Mouse (Mus musculus): ENCODE measurements around the gene Rps15. TPM values are rescaled to one million over a fixed set of nuclear protein-coding genes. Genes with fewer than 3 reads are reported as not detected.

Gene Rps15
- polyA plus RNA-seq, 1 experiment from 2014 or later = 882 TPM

Small RNAs within 50 kb of the gene (microRNA-seq; reads per million reads assigned to microRNA genes)
- 0.76 reads per million for gene Mir6911

Other genes starting within 250 kb of the Rps15 start
- gene Gpx4, start 245.3 kb upstream of the Rps15 start, polyA plus RNA-seq (2016; fragmentation: Nextera tagmentation; extraction: Ambion mirVana) = 767 and 797 TPM in 2 replicates
- gene Sbno2, start 186.9 kb upstream of the Rps15 start, polyA plus RNA-seq (2016; fragmentation: Nextera tagmentation; extraction: Ambion mirVana) = 14.8 and 15.6 TPM in 2 replicates
- gene Stk11, start 176.7 kb upstream of the Rps15 start, polyA plus RNA-seq (2016; fragmentation: Nextera tagmentation; extraction: Ambion mirVana) = 12.4 and 17.8 TPM in 2 replicates
- gene Atp5d, start 153.8 kb upstream of the Rps15 start, polyA plus RNA-seq (2016; fragmentation: Nextera tagmentation; extraction: Ambion mirVana) = 689 and 872 TPM in 2 replicates
- gene Cbarp, start 151.6 kb upstream of the Rps15 start, polyA plus RNA-seq (2016; fragmentation: Nextera tagmentation; extraction: Ambion mirVana) = 2.0 and 4.0 TPM in 2 replicates
- 16.1 and 24.4 TPM in 2 replicates for gene Midn, start 144.2 kb upstream of the Rps15 start, polyA plus RNA-seq (2016; fragmentation: Nextera tagmentation; extraction: Ambion mirVana)
- gene Cirbp, start 126.5 kb upstream of the Rps15 start, polyA plus RNA-seq (2016; fragmentation: Nextera tagmentation; extraction: Ambion mirVana) = 85.7 and 98.0 TPM in 2 replicates
- 11.7 and 13.9 TPM in 2 replicates for gene 1600002K03Rik, start 119.5 kb upstream of the Rps15 start, polyA plus RNA-seq (2016; fragmentation: Nextera tagmentation; extraction: Ambion mirVana)
- 14.9 and 20.6 TPM in 2 replicates for gene Efna2, start 113.0 kb upstream of the Rps15 start, polyA plus RNA-seq (2016; fragmentation: Nextera tagmentation; extraction: Ambion mirVana)
- 56.4 and 76.5 TPM in 2 replicates for gene Mum1, start 66.0 kb upstream of the Rps15 start, polyA plus RNA-seq (2016; fragmentation: Nextera tagmentation; extraction: Ambion mirVana)
- 432 and 538 TPM in 2 replicates for gene Ndufs7, start 43.3 kb upstream of the Rps15 start, polyA plus RNA-seq (2016; fragmentation: Nextera tagmentation; extraction: Ambion mirVana)
- 61.2 and 72.0 TPM in 2 replicates for gene Gamt, start 31.4 kb upstream of the Rps15 start, polyA plus RNA-seq (2016; fragmentation: Nextera tagmentation; extraction: Ambion mirVana)
- gene Dazap1, start 31.0 kb upstream of the Rps15 start, polyA plus RNA-seq (2016; fragmentation: Nextera tagmentation; extraction: Ambion mirVana) = 40.2 and 58.0 TPM in 2 replicates
- gene Apc2, start 3.5 kb downstream of the Rps15 start, polyA plus RNA-seq (2016; fragmentation: Nextera tagmentation; extraction: Ambion mirVana) = 0.74 and 0.78 TPM in 2 replicates
- 41.3 and 46.8 TPM in 2 replicates for gene 2310011J03Rik, start 28.1 kb downstream of the Rps15 start, polyA plus RNA-seq (2016; fragmentation: Nextera tagmentation; extraction: Ambion mirVana)
- 1.6 and 4.0 TPM in 2 replicates for gene Pcsk4, start 37.0 kb downstream of the Rps15 start, polyA plus RNA-seq (2016; fragmentation: Nextera tagmentation; extraction: Ambion mirVana)
- gene Reep6, start 37.5 kb downstream of the Rps15 start, polyA plus RNA-seq (2016; fragmentation: Nextera tagmentation; extraction: Ambion mirVana) = 7.1 and 18.3 TPM in 2 replicates
- 1.3 and 1.9 TPM in 2 replicates for gene Adamtsl5, start 56.0 kb downstream of the Rps15 start, polyA plus RNA-seq (2016; fragmentation: Nextera tagmentation; extraction: Ambion mirVana)
- gene Plk5, start 64.0 kb downstream of the Rps15 start, polyA plus RNA-seq (2016; fragmentation: Nextera tagmentation; extraction: Ambion mirVana) = 0.16 TPM in 1 of 2 replicates, not detected in the other
- gene Mex3d, start 95.2 kb downstream of the Rps15 start, polyA plus RNA-seq (2016; fragmentation: Nextera tagmentation; extraction: Ambion mirVana) = 2.1 and 5.0 TPM in 2 replicates
- 237 and 315 TPM in 2 replicates for gene Mbd3, start 107.1 kb downstream of the Rps15 start, polyA plus RNA-seq (2016; fragmentation: Nextera tagmentation; extraction: Ambion mirVana)
- gene Uqcr11, start 114.4 kb downstream of the Rps15 start, polyA plus RNA-seq (2016; fragmentation: Nextera tagmentation; extraction: Ambion mirVana) = 973 and 1,195 TPM in 2 replicates
- gene Tcf3, start 141.2 kb downstream of the Rps15 start, polyA plus RNA-seq (2016; fragmentation: Nextera tagmentation; extraction: Ambion mirVana) = 80.6 and 140 TPM in 2 replicates
- 0.44 TPM in 1 of 2 replicates, not detected in the other for gene Onecut3, start 202.4 kb downstream of the Rps15 start, polyA plus RNA-seq (2016; fragmentation: Nextera tagmentation; extraction: Ambion mirVana)
- gene Atp8b3, start 246.7 kb downstream of the Rps15 start, polyA plus RNA-seq (2016; fragmentation: Nextera tagmentation; extraction: Ambion mirVana) = 0.31 and 0.32 TPM in 2 replicates